Mouse (Mus musculus) megakaryocyte, embryonic 14.5 days (primary cell): ENCODE measurements at regions not wholly inside any gene's neighbourhood (a gene's known extent, or its start where the extent isn't known, plus 50 kb on each side); places are given as distances from the start of the nearest gene placed in this dataset.

ENCODE experiments used
- FLI1 ChIP-seq: IDR thresholded peaks from 2 replicates; pipeline ENCODE4 v1.6.1; 2012; ENCODE audit warnings: low read length, inconsistent platforms, mixed read lengths
- GATA1 ChIP-seq: IDR thresholded peaks from 3 replicates; pipeline ENCODE4 v1.6.1; 2012; ENCODE audit warnings: mixed read lengths, low read length, inconsistent platforms, borderline replicate concordance

DNA sequence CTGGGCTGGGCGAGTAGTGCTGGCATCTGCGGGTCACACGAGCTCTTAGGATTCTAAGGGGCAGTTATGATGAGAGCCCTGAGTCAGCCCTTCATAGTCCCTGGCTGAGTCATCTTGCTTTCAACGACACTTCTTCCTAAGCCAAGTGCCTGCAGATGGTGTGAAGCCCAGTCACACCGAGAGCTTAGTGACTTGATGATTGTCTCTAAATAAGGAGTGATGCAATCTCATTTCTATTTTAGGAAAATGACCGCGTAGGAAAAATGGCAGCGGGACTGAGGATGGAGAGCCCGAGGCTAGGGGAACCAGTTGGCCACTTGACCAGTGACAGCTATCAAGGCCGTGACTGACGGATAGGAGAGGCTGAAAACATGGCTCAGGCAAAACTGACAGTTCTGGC is 277.6 kb downstream of the Rngtt start:
- TF ChIP-seq GATA1 (no peak), FLI1 (no peak)
